19 mouse cellular contexts compared by ENCODE assay signal in the genomic region with DNA sequence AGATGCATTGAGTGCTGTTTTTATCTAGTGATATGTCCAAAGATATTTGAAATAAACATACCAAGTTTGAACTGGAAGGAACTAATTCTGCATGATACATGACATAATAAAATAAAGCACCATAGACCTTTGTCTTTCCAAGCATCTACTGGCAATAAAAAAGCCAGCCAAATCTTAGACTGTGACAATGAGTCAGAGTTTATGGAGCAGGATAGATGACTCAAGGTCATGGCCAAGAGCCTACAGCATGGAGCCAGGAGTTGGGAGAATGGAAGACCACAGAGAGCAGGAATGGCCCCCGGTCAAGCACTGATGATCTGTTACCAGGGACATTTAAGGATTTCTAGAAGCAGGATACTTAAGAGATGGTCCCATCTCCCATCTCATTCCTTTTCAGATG.
"Had no signal": no experiment of that assay in that cellular context is flagged by ENCODE, and none has a peak within 500 bp of the region (broad histone marks: within the 10 kb centered on the region; RNA-seq: fewer than 3 reads in every experiment).

No protein-coding gene starts in this region.

- DNase-seq: left cerebral cortex, postnatal 4 days; liver, postnatal 0 days; lung, embryonic 14.5 days; right cerebral cortex, adult 18-20 months; right cerebral cortex, postnatal 14 days; right cerebral cortex, postnatal 4 days; thymus, postnatal 25 days had no signal

- H3K9me3 ChIP-seq: intestine, embryonic 15.5 days; limb, embryonic 12.5 days; limb, embryonic 15.5 days; midbrain, embryonic 12.5 days; midbrain, embryonic 15.5 days; neural tube, embryonic 12.5 days; neural tube, embryonic 15.5 days; stomach, embryonic 15.5 days had no signal

- H3K36me3 ChIP-seq: intestine, embryonic 15.5 days; limb, embryonic 12.5 days; limb, embryonic 15.5 days; midbrain, embryonic 12.5 days; midbrain, embryonic 15.5 days; neural tube, embryonic 12.5 days; neural tube, embryonic 15.5 days; stomach, embryonic 15.5 days had no signal

- H3K4me3 ChIP-seq: intestine, embryonic 15.5 days; limb, embryonic 12.5 days; limb, embryonic 15.5 days; midbrain, embryonic 12.5 days; midbrain, embryonic 15.5 days; neural tube, embryonic 12.5 days; neural tube, embryonic 15.5 days; stomach, embryonic 15.5 days had no signal

- H3K4me2 ChIP-seq: intestine, embryonic 15.5 days; limb, embryonic 12.5 days; limb, embryonic 15.5 days; liver, embryonic 11.5 days; lung, embryonic 14.5 days; midbrain, embryonic 12.5 days; midbrain, embryonic 15.5 days; neural tube, embryonic 12.5 days; neural tube, embryonic 15.5 days; stomach, embryonic 15.5 days had no signal

- H3K9ac ChIP-seq: intestine, embryonic 15.5 days; limb, embryonic 12.5 days; limb, embryonic 15.5 days; liver, embryonic 14.5 days; liver, postnatal 0 days; lung, embryonic 14.5 days; midbrain, embryonic 12.5 days; midbrain, embryonic 15.5 days; neural tube, embryonic 12.5 days; neural tube, embryonic 15.5 days; stomach, embryonic 15.5 days had no signal

- ATAC-seq: intestine, embryonic 15.5 days; liver, postnatal 0 days; lung, postnatal 0 days; midbrain, embryonic 15.5 days had no signal

- H3K27me3 ChIP-seq: intestine, embryonic 15.5 days; limb, embryonic 12.5 days; limb, embryonic 15.5 days; midbrain, embryonic 12.5 days; midbrain, embryonic 15.5 days; neural tube, embryonic 12.5 days; neural tube, embryonic 15.5 days; stomach, embryonic 15.5 days had no signal

- H3K27ac ChIP-seq: intestine, embryonic 15.5 days; limb, embryonic 12.5 days; limb, embryonic 15.5 days; liver, embryonic 14.5 days; macrophage; midbrain, embryonic 12.5 days; midbrain, embryonic 15.5 days; neural tube, embryonic 12.5 days; neural tube, embryonic 15.5 days; stomach, embryonic 15.5 days had no signal

- H3K4me1 ChIP-seq: intestine, embryonic 15.5 days; limb, embryonic 12.5 days; limb, embryonic 15.5 days; midbrain, embryonic 12.5 days; midbrain, embryonic 15.5 days; neural tube, embryonic 12.5 days; neural tube, embryonic 15.5 days; stomach, embryonic 15.5 days had no signal
